Mouse (Mus musculus): ENCODE results near the gene Mapk13.
"Not testable (repeated sequence)": the region's sequence is repeated elsewhere in the genome, so short reads cannot be mapped to it uniquely, and the experiment has no call there.

Mapk13 gene

GRCm38 (mm10) chr17:28769121-28769874, at the start of gene Mapk13:
Mapk13 (plus strand) TSS chr17:28769297.
- DNase-seq: peak; percentile 90

GRCm38 (mm10) chr17:28725783-28726182, 43.3 kb upstream of the Mapk13 start, which contains the start of gene AC170998.1:
AC170998.1 (plus strand) TSS chr17:28726083.
- DNase-seq: no peak

DNA sequence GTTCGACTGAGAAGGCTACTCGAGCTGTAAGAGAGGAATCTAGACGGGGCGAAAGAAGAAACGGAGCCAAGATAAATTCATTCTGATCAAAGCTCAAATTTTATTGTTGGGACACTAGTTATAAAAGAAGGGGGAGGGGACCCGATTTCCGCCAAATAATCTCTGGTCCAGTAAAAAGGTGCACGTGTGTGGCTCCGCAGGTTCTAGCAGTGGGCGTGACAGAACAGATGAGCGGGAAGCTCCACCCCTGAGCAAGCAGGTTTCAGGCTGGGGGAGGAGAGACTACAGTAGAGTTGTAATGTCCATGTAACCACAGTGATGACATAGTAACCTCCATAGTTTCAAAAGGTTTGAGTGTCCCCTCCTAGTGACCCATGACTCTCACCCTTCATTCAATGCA, 41.6 kb upstream of the Mapk13 start:
- DNase-seq: not testable (repeated sequence)

GRCm38 (mm10) chr17:28735317-28736105, 33.6 kb upstream of the Mapk13 start:
- no peak for DNase-seq

- DNase-seq: peak; percentile 90
Observed at GRCm38 (mm10) chr17:28736486-28736885, 32.6 kb upstream of the Mapk13 start.

DNA sequence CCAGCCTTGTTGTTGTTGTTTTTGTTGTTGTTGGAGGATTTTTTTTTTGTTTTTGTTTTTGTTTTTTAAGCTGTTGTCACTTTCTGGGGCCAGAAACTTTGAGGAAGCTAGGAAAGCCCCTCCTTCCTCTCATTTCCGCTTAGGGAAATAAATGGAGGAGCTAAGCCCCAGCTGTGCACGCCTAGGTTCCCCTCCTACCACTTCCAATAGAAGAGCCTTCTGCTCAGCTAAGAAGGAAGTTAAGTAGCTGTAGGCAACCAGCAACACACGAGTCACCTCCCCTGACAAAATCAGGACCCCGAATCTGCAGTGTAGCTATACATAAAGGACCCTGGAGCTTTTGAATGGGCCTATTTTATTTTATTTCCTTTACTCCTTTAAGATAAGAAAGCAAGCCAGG, 31.1 kb upstream of the Mapk13 start:
- DNase-seq: peak; percentile 93

- no peak for DNase-seq
Observed at GRCm38 (mm10) chr17:28739244-28739643, 29.9 kb upstream of the Mapk13 start.

GRCm38 (mm10) chr17:28743145-28743866, 25.8 kb upstream of the Mapk13 start:
- peak; percentile 92 for DNase-seq

- DNase-seq: no peak
Observed at GRCm38 (mm10) chr17:28743916-28744315, 25.2 kb upstream of the Mapk13 start.

- DNase-seq: peak; percentile 92
Observed at GRCm38 (mm10) chr17:28745773-28746172, 23.3 kb upstream of the Mapk13 start.

GRCm38 (mm10) chr17:28748001-28748400, 21.1 kb upstream of the Mapk13 start:
- DNase-seq: no peak

DNA sequence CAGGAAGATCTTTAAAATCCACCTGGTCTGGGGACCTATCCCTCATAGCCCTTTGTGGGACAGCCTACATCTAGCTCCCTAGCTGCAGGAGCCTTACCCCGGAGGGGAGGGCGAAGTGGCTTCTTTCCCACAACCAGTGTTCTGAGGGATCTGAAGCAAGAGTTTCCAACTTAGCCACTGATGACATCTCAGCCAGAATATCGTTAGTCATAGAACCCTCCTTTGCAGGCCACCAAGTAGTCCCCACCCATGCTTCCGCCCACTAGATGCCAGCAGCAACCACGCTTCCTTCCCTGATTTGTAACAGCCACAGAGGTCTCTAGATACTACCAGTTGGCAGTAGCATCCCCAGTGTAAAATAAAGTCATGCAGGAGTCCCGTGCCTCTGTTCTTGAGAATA, 18.5 kb upstream of the Mapk13 start:
- DNase-seq: peak; percentile 97

DNA sequence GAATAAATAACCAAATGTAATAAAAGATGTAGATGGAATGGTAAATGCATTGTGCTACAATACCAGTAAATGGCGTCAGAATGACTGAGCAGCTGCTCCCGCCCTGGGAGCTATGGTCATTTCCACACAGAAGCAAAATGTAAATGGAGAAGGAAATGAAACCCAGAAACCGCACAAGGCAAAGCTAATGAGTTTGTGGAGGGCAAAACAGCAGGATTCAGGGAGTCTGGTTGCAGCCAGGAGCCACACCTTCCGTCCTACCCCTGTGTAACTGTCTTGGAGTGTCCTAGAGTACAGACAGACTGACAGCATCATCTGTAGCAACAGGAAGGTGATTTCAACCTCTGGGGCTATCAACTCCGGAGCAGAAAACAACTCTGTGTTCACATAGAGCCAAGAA, 12.7 kb upstream of the Mapk13 start:
- no peak for DNase-seq

DNA sequence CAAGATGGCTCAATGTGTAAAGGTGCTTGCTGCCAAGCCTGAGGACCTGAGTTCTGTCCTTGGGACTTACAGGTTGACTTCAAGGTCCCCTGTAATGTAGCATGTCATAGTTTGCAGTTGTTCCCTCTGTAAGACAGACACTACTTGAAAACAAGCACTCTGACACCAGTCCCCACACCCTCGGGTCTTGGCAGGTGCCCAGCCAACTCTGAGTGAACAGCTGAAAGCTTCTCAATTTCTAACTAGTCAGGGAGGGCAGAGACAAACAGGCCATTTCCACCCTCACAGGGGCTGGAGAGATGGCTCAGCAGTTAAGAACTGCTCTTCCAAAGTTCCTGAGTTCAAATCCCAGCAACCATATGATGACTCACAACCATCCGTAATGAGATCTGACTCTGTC, 11.6 kb upstream of the Mapk13 start:
- no peak for DNase-seq

- no peak for DNase-seq
Observed at GRCm38 (mm10) chr17:28760736-28761312, 8.3 kb upstream of the Mapk13 start.

DNA sequence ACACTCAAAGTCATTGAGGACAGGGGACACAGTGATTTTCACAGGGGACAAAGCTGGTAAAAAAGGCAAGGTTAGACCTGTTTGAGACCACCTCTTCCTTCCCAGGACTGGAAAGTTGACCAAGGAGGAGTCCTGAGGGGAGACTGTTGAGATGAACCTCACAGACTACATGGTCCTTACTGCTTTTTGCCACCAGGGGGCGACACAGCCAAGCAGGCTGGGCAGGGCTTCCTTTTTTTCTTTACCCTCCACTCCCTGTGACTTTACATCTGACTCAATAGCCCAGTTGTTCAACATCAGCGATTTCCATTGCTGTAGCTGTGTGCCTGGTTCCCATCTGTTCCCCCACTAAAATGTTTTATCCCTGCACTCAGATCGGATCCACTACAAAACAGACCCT, 7.2 kb upstream of the Mapk13 start:
- peak; percentile 96 for DNase-seq

- no peak for DNase-seq
Observed at GRCm38 (mm10) chr17:28766203-28766602, 2.9 kb upstream of the Mapk13 start.

DNA sequence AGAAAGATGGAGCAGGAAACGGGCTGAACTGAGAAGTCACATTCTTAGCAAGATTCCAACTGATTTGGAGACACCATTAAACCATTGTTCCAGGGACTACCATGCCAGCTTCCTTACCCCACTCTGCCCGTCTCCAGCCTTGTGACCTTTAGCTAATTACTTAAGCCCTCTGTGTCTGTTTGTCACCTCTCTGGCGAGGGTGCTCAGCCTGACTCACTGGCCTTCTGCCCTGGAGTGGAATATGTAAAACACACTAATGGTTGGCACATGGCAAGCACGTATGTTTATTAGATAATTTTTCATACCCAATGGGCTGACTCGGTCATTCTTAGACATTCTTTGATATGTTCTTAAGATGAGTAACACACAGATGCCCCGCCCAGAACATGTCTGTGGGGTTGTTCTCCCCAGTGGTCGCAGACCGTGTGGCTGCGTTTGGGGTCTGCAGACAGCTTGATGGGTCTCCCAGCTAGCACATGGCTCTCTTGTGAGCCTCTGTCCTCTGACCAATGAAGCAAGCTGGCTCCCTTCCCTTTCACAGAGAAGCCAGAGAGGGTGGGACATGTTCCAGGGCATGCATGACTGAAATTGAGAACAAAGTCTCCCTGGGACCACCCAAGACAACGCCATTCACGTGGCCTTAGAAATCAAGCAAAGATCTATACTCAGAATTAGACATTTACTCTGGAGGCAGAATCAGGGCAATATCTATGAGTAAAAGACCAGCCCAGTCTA, 2.1 kb upstream of the Mapk13 start:
- no peak for DNase-seq

DNA sequence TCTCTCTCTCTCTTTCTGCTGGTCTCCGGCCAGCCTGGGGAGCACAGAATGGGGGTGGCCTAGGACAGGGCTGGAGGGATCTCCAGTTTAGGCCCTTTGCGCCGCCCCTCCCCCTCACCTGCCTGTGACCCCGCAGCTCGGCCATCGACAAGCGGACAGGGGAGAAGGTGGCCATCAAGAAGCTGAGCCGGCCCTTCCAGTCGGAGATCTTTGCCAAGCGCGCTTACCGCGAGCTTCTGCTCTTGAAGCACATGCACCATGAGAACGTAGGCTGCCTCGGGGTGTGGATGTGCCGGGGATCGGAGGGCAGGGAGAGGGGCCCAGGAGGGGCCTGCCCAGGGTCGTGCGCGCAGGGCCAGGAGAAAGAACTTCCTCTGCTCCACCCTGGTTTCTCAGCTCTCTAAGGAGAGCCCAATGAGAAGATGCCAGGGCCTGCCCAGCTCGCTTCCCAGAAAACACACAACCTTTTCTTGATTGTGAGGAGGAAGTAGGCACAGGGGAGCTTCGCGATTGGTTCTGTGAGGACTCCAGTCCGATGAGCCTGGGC, 851 bp downstream of the Mapk13 start:
- peak; percentile 92 for DNase-seq

DNA sequence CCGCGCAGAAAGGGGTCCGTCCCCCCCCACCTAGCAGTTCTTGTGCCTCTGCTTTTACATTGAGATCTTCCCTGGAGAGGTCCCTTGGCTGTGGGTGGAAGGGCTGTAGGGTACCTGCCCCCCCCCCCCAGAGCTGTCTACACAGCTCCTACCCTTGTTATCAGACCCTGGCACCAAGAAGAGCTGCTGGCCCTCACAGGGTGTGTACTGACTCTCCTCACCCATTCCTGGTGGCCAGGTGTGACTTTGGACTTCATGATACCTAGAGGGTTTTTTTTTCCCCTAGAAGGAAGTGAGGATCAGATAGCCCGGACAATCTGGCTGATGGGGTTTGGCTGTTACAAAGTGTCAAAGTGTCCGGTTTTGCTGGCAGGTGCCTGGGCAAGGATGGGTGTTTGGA, 2.2 kb downstream of the Mapk13 start:
- no peak for DNase-seq

DNA sequence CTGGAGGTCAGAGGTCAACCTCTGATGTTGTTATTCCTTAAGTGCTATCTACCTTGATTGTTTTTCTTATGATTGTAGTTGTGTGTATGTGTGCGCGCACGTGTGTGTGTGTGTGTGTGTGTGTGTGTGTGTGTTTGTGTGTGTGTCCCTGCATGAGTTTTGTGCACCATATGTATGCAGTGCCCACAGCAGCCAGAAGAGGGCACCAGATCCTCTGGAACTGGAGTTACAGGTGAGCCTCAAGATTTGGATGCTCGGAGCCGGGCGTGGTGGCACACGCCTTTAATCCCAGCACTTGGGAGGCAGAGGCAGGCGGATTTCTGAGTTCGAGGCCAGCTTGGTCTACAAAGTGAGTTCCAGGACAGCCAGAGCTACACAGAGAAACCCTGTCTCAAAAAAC, 5.2 kb downstream of the Mapk13 start:
- not testable (repeated sequence) for DNase-seq

- DNase-seq: no peak
Observed at GRCm38 (mm10) chr17:28775161-28775560, 6.1 kb downstream of the Mapk13 start.
